Mouse (Mus musculus) frontal cortex, postnatal 36 days (tissue): ENCODE measurements around the gene Mrps23.

Experiments used
- DNase-seq, 2 experiments: peaks; one replicate each; pipeline ENCODE4 v3.0.0; 2022; ENCODE audit warnings: low spot score in 2 of 2

Mrps23 gene

DNA sequence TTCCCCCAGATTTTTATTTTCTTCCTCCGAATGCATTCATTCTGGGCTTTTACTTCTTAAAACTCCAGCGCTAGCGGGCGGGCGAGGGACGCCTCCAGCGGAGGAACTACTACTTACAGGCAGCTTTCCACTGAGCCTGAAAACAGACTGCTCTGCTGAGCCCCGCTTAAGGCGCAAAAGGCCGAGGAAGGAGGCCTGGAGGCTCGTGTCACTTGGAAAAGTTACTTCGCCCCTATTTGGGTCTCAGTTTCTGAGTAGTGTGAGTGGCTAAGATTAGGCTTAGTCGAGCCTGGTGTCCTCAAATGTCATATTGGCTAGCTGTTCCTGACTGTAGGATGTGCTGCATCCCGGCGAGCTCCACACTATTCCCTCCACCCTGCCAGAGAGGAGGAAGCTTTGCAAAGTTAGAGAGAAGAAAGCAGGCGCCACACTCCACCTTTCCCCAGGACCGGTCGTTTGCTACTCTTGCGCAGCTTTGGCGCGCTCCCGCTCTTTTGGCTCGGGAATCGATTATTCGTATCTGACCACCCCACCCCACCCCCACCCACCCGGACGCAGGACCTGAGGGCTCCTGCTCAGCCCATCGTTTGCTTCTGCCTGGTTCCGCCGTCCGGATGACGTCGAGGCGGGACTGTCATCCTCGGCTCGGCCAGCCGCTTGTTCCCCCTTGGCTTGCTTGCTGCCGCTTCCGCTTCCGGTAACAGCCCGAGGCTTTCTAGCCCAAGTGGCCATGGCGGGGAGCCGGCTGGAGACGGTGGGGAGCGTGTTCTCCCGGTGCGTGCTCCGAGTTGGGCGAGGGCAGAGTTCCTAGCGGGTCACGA, at the start of gene Mrps23:
Gene Mrps23, plus strand, starts transcription at position 677 of the 821 bp plus-strand sequence.
- DNase-seq, result peak; percentile 88 to 94

DNA sequence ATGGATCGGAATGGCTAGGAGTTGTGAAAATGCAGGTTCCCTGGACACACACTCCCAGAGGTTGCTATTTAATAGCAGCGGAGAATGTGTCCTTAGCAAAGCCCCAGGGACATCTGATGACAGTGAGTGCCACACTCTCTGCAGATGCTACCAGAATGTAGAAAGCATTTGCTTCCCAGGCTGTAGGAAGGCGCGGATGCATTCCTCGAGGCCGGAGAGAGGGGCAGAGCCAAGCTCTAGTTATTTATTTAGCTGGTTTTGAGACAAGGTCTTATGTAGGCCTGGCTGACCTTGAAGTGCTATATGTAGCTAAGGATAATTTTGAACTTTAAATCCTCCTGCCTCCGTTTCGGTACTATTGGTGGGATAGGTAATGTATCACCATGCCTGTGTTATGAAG, 49.7 kb upstream of the Mrps23 start:
- DNase-seq, result no peak

DNA sequence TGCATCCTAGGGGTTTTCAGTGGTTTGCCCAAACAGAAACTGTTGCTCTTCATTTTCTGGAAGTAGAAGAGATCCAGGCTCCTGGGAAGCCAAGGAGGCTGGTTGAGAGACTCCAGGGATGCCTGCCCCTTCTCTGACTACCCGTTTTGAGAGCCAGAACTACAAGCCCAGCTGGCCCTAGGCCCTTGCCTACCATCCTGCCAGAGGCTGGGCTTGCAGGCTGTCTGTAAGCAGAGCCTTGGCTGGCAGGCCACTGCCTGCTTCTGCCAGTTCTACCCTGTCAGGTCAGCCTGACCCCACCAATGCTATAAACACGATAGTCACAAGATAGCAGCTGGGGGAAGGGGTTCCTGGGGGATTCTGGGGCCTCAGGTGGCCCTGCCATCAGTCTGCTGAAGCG, 48.7 kb upstream of the Mrps23 start:
- peak in 1 of 2 experiments; percentile 52 for DNase-seq

DNA sequence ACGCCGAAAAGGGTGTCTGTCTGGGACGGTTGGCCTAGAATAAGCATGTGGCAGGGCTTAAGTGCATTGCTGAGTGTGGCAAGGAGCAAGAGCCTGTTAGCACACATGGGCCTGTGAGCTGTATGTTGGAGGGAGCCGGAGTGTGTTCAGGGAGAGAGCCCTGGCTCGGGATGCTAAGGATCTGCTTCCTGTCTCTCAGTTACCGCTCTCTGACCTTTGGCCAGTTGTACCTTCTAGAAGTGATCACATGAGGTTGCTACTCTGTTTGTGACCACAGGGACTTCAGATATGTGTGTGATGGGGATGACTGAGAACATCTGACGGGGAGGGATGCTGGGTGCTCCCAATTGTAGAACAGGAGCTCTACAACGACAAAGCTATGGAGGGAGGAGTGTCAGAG, 48.2 kb upstream of the Mrps23 start:
- no peak for DNase-seq

DNA sequence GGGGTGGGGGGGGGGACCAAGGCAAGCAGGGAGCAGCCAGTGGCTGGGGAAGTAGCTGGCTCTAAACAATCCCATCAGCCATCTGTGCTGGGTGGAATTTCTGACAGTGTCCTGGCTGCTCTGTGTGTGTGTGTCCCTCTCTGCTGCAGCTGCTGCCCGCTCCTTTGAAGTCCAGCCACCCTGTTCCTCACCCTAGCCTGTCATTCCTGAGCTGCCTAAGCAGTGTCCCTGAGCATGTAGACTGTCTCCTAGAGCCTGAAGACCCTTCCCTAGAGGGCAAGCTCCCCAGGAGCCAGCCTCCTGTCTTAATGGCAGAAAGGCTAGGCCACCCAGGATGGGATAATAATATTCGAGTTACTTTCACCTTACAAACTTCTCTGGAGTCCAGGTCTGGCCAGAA, 47.8 kb upstream of the Mrps23 start:
- DNase-seq, result no peak

DNA sequence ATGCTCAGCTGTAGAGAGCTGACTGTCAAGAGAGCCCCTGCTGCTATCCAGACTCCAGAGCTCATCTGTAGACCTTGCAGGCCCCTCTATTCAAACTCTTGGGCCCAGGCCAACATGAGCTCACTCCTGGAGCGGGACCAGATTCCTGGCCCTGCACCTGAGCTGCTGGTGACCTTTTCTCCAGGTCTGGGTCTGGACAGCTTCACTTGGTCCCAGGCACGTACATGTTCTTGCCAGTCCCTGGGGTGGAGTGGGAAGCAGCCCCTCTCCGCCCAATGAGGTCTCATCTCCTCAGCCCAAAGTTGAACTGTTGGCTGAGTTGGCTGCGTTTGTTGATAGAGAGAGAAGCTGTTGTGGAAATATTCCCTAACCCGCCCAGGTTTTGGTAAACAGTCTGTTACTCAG, 45.3 kb upstream of the Mrps23 start:
- DNase-seq, result no peak

DNA sequence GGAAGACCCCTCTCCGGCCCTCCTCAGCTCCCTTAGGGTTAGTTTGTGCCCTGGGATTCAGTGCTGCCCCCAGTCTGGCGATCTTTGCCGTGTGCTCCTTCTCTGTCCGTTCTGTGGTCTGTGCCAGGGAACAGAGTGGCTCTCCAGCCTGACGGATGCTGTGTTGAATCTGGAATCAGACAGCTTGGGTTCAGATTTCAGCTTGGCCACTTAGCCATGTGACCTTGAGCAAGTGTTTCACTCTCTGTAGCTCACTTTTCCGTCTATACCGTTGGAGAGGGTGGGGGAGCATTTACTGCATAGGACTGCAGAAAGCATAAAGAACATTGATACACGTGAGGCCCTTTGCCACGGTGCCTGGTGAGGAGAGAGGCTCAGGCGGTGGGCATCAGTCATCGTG, 44.8 kb upstream of the Mrps23 start:
- no peak for DNase-seq

DNA sequence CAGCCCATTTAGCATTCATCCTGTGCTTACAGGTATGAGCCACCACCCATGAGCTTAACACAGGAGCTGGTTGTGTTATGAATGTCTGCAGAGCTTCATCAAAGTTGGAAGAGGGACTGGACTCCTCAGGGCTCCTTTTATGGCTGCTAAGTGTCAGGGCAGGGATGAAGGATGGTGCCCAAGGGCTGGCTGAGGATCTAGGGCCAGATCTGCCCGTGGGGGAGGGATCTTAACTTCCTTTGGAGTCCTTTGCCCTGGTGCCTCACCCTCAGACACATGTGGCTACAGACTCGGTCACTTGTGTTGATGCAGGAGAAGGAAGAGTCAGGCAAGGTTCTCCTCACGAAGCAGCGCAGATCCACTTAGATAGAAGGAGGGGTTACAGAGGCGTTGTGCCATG, 43.9 kb upstream of the Mrps23 start:
- DNase-seq, result no peak

DNA sequence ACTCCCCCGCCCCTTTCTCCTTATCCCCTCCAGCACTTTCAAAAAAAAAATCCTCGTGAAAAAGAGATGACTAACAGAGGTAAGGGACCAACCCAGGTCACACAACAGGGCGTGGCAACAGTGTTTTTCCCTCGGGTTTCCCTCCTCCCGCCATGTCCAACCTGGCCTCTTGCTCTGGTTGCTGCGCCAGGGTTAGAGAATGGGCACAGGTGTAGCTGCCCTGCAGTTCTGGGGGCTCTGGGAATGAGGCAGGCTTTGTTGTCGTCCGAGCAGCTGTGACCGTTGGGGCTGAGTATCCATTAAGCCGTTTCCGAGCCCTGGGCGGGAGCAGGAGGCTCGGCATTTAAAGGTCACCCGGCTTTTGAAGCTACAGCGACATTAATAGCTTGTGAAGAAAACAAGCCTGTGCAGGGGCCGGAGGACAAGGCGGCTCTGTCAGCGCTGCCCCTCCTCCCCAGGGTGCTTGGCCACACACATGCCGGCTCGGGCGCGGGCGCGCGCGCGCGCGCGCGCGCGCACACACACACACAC, 43.1 kb upstream of the Mrps23 start:
- peak in 1 of 2 experiments; percentile 61 for DNase-seq

DNA sequence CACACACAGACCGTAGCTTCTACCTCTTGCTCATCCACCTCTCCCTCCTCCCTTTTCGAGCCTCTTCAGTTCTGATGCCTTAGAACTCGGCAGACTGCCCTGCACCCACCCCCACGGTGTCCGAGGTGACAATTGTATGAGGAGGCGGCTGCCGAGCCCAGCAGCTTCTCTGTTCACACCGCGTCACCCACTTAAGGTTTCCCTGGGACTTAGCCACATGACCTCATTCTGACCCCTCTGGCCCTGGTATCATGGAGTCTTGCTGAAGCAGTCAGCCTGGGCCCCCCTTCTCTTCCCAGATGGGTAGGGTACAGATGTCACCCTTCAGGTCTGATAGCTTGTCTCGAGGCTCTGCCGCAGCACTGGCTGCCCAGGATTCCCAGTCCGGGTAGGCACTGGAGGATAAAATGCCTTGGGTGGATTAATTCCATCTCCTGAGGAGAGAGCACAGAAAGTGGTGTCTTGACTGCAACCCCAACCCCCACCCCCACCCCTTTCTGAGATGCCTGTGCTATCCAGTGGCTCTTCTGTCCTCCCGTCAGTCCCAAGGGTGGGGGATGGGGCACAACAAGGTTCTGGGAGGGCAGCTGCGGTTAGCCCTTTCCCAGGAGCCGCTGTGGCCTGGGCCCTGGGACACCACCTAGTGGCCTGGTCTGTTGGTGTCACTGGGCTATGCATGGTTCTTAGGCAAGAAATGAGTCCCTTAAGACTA, 42.4 kb upstream of the Mrps23 start:
- DNase-seq, result peak; percentile 76 to 77

DNA sequence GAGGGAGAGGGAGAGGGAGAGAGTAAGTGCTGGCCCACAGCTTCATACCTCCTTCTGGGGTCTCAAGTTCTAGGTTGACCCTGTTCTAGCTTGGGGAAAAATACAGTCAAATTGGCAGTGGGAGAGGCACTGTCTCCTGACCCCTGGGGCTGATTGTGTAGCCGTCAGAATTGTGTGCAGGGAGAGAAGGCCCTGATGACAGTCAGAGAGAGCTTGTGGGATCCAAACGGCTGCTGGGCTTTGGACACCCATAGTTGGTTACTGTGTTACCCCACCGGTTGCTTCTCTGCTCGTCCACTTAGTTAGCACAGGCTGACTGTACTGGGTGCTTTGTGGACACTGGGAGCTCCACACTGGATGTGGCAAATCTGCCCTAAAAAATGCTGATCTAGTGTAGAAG, 41.4 kb upstream of the Mrps23 start:
- no peak for DNase-seq

DNA sequence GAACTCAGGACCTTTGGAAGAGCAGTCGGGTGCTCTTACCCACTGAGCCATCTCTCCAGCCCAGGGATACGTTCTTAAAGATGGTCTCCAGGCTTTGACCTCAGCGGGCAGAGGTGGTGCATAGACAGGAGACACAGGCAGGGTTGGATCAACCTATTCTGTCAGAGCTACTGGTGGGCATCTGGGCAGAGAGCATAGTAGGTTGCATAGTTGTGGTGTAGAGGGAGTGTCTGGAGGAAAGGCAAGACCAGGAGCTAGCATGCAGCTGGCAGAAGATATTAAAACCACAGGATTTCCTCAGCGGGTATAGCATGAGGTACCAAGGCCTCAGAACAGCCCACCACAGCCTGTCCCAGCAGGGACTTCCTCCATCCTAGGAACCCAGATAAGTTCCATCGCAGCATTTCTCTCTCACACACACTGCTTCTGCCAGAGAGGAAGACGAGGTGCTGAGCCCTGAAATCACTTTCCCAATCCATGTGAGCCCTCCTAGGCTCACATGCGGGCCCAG, 39.9 kb upstream of the Mrps23 start:
- DNase-seq, result no peak

DNA sequence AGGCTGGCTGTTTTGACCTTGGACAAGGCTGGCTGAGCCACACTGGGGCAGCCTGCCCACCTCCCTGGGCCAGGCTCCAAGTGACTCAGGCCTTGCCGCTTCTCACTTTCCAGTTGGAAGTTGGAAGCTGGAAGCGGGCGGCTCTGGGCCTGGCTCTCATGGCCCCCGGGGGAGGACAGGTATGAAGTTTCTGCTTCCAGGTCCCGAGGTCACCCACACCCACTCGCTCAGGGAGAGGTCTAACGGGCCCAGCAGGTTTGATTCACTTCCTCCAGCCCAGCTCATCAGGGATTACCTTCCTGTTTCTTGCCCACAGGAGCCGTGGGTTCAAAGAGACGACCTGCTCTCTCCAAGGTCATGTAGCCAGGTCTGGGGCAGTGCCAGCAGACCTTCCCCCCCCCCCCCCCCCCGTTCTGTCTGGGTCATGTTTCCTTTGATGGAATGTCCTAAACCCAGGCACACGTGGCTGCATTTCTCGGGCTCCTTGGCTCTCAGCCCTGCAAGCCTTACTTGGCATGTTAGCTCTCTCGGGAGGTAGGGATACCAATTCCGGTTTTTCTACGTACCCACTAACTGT, 39.3 kb upstream of the Mrps23 start:
- DNase-seq, result no peak

DNA sequence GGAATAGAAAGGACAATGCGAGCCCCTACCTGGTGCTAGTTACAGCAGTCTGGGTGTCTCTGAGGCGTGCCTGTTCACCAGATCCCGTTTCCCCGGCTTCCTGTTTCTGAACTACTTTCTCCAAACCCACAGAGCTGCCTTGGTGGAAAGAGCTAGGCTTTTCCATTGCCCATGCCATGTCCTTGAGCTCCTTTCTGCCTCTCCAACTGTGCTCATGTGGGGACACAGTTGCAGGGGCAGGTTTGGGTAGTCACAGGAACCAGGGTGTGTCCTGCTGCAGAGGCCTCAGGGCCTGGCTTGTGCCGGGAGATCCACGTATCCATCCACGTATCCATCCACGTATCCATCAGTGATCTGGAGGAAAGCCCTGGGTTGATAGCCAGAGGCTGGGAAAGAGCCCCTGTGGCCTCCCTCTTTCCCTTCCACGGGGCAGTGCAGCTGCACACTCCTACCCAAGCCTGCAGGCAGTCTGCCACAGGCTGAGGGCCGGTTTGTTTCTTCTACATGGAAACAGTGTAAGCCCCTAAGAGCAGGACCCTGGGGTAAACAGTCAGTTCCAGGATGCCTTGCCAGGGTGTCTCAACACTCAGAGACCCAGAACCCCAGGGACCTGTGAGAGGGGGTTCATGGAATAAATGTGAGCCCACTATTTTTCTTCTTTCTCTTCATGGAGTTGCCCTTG, 38.4 kb upstream of the Mrps23 start:
- no peak for DNase-seq

DNA sequence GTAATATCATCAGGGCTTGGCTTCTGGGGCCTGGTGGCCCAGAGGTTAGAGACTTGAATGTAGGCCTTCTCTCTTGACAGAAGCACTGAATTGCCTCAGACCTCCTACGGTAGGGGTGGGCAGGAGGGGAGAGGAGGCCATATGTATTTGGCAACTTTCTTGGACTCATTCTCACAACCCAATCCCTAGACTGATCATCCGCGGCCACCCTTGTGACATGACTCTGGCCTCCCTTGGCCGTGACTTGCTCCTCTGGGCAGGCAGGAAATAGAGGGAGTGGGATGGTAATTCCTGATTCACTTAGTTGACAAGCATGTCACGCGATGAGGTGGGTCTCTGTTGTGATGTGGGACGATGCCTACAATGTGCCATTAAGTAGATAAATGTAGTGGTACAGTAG, 37.7 kb upstream of the Mrps23 start:
- DNase-seq, result no peak

DNA sequence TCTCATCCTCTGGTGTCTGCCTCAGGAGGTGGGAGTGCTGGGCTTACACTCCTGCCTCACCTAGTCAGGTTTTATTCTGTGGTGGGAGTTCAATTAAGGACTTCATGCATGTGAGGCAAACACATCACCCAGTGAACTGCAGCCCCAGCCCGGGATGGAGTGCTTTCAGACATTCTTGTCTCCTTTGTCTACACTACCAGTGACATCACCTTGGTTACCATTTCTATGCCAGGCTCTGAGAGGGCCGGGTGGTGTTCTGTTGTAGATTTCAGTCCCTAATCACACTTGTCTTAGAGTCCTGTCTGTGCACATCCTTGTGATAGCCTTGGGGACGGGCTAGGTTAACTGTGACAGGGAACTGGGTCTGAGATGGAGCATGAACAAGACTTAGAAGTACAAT, 35.6 kb upstream of the Mrps23 start:
- DNase-seq, result no peak

DNA sequence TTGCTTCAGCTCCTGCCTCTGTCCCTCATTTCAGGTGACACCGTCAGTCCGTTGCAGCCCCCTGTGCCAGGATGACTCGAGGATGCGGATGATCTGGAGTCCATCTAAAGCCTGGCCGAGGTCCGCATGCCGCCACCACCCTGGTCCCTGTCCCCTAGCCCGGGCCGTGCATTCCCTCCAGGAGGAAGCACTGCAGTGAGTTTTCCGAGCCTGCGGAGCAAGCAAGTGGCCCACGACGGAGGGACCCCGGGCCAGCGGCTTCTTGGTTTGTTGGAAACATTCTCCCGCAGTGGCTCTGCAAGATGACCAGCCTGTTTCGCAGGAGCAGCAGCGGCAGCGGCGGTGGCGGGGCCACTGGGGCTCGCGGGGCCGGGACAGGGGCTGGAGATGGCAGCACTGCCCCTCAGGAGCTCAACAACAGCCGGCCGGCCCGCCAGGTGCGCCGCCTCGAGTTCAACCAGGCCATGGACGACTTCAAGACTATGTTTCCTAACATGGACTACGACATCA, 34.6 kb upstream of the Mrps23 start:
- DNase-seq, result no peak

DNA sequence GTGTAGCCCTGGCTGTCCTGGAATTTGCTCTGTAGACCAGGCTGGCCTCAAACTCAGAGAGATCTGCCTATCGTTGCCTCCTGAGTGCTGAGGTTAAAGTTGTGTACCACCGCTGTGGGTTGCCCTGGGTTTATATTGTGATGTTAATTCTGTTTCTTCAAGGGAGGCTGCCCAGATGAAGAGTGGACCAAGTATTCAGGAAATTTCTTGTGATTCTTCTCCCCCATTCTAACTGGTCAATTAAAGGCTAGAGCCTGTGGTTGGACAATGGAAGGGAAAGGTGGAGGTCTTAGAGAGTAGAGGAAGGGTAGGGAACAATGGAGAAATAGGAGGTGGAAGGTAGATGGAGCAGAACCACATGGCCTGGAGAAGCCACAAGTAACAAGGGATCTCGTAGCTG, 33.6 kb upstream of the Mrps23 start:
- DNase-seq, result no peak

DNA sequence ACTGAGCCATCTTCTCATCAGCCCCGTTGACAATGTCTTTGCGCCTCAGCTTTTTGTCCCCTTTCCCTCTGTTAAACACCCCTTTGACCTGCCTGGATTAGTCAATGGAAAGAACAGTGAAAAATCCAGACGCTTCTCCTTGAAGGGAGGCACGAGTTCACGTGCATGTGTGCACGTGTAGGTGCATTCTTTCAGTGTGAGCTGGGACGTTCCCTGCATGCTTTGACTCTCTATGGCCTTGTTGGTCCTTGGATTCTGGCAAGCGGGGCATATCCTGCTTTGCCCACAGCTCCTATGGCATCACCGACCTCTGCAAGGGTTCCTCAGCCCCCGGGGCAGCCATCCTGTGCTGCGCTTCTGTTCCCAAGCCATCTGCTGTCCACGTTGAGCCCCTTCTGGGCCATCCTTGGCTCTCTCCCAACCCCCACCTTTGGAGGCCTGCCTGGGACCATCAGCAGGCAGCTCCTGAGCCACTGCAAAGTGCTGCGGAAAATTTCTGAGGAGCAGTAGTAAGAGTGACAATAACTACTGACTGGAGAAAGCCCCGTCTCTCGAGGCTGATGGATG, 32.2 kb upstream of the Mrps23 start:
- DNase-seq, result no peak

DNA sequence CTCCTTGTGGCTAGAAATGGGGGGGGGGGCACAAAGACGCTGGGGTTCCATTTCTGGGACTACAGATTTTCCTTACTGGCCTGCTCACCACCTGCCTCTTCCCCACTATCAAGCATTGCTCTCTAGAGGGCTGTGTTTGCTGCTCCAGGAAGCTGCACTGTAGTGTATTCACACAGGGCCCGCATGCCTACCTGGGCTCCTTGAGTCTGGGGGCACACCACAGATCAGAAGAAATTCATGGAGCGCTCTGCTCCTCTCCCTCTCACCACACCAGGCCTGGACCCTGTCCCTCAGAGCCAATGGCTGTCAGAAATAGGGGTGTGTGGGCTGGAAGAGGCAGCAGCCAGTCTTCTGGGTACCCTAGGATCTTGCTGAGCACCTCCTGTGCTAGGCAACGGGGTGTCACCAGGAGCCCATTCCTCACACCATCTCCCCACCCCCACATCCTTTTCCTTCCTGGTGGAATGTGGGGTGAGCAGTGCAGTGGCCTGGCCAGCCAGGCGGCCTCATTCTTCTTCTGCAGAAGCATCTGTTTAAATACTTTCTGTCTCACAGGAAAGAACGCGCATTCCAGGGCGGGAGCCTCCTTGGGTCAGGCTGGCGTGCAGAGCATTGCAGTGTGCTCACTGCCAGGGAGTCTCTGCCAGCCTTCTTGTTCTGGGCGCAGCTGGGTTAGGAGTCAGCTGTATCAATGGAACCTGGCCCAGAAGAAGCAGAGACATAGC, 31.4 kb upstream of the Mrps23 start:
- DNase-seq, result no peak
